Mouse (Mus musculus) intestine, postnatal 0 days (tissue): Measurements from ENCODE around the gene Serpinb7. TPM values are rescaled to one million over a fixed set of nuclear protein-coding genes. Genes with fewer than 3 reads are reported as not detected.

Experiments
- ATAC-seq: fragments of 200-750 bp; cut with Nextera tagmentation; 2 replicates; pipeline ENCODE4 v1.8.0; 2017; ENCODE audit warnings: mild to moderate bottlenecking, moderate TSS enrichment, moderate library complexity
- H3K27ac ChIP-seq: fragments of 300-500 bp; sonication (generic); 2 replicates; pipeline ENCODE4 v1.5.1; 2014; ENCODE audit warnings: mild to moderate bottlenecking, low read depth, low read length, moderate library complexity
- H3K27me3 ChIP-seq: fragments of 300-500 bp; sonication (generic); replicated peaks from 2 replicates; pipeline ENCODE4 v1.6.1; 2014; ENCODE audit warnings: low read length, mixed read lengths; ENCODE audit not compliant: control insufficient read depth, insufficient read depth
- H3K36me3 ChIP-seq: fragments of 300-500 bp; sonication (generic); 2 replicates; pipeline ENCODE4 v1.6.1; 2014; ENCODE audit warnings: mild to moderate bottlenecking, moderate library complexity; ENCODE audit not compliant: control insufficient read depth, insufficient read depth
- H3K4me1 ChIP-seq: fragments of 300-500 bp; sonication (generic); replicated peaks from 2 replicates; pipeline ENCODE4 v1.6.1; 2014; ENCODE audit warnings: antibody characterized with exemption, low read length, mixed read lengths; ENCODE audit not compliant: control insufficient read depth, insufficient read depth
- H3K4me2 ChIP-seq: fragments of 300-500 bp; sonication (generic); replicated peaks from 2 replicates; pipeline ENCODE4 v1.6.1; 2014; ENCODE audit warnings: low read depth, mild to moderate bottlenecking, moderate library complexity
- H3K4me3 ChIP-seq: fragments of 300-500 bp; sonication (generic); 2 replicates; pipeline ENCODE4 v1.5.1; 2014; ENCODE audit warnings: low read depth, low read length
- H3K9ac ChIP-seq: fragments of 300-500 bp; sonication (generic); 2 replicates; pipeline ENCODE4 v1.6.1; 2014; ENCODE audit warnings: mild to moderate bottlenecking, low read depth, low read length
- H3K9me3 ChIP-seq: fragments of 300-500 bp; sonication (generic); 2 replicates; pipeline ENCODE4 v1.6.1; 2016; ENCODE audit warnings: mixed run types; ENCODE audit not compliant: control insufficient read depth
- CTCF ChIP-seq: sonication (generic); IDR thresholded peaks from 2 replicates; pipeline ENCODE4 v1.5.1; 2016; ENCODE audit warnings: low read depth, mild to moderate bottlenecking, control low read depth, antibody characterized with exemption, moderate library complexity
- WGBS: fragments of 180-500 bp; shearing (Covaris S2); extraction: QIAGEN DNeasy Blood & Tissue Kit; methylation state at CpG from one replicate; pipeline ENCODE4 v1.1.7; 2014; 5-methylcytosine and 5-hydroxymethylcytosine counted together
- polyA plus RNA-seq: library from polyadenylated mRNA; unstranded; fragments of >200 nt; fragmentation: Nextera tagmentation; extraction: Ambion mirVana; gene quantifications from 2 replicates; pipeline ENCODE4 v1.2.1, GENCODE M21; 2015

Serpinb7 gene
- polyA plus RNA-seq, 1 experiment from 2014 or later = not detected

GRCm38 (mm10) chr1:107402082-107402481 is 2.6 kb downstream of the Serpinb7 start:
- 83% methylated on average over 4 of the region's 4 CpGs for WGBS
- Histone ChIP-seq H3K27ac (no peak overlapping the region), H3K4me2 (no peak overlapping the region), H3K9ac (no peak overlapping the region), H3K4me1 (no peaks in the 10 kb centered on the region), H3K9me3 (no peaks in the 10 kb centered on the region), H3K36me3 (no peaks in the 10 kb centered on the region), H3K4me3 (no peak overlapping the region), H3K27me3 (no peaks in the 10 kb centered on the region)
- ATAC-seq = no peak
- TF ChIP-seq CTCF = no peak

DNA sequence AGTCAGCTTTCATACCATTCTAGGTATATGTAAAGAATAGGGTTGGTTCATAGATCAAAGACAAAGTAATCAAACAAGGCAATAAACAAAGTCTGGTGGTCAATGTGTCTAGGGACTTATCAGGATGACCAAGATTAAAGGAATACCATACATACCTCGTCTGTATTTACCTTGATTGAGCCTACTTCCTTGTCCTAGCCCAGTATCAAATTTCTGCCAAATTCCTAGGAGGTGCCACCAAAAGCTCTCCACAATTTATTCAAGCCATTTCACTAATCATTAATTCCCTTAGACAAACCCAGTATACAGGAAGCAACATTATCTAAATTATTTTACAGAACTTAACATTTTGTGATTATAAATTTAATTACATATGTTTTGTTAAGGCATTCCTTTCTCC is 15.2 kb downstream of the Serpinb7 start:
- no peaks in the 10 kb centered on the region for H3K27me3 ChIP-seq
- no peak overlapping the region for H3K4me2 ChIP-seq
- H3K27ac ChIP-seq = no peak overlapping the region
- no peak overlapping the region for H3K4me3 ChIP-seq
- no peaks in the 10 kb centered on the region for H3K36me3 ChIP-seq
- no peaks in the 10 kb centered on the region for H3K4me1 ChIP-seq
- no peak for ATAC-seq
- no peak for TF ChIP-seq CTCF
- H3K9me3 ChIP-seq = no peaks in the 10 kb centered on the region
- H3K9ac ChIP-seq = no peak overlapping the region
- 5% methylated on average over 1 of the region's 1 CpGs for WGBS

- H3K9me3 ChIP-seq = no peaks in the 10 kb centered on the region
- no peaks in the 10 kb centered on the region for H3K27me3 ChIP-seq
- H3K4me1 ChIP-seq = no peaks in the 10 kb centered on the region
- no peak overlapping the region for H3K4me3 ChIP-seq
- no peak overlapping the region for H3K27ac ChIP-seq
- no peak for ATAC-seq
- TF ChIP-seq CTCF = no peak
- no peak overlapping the region for H3K4me2 ChIP-seq
- H3K9ac ChIP-seq = no peak overlapping the region
- 76% methylated on average over 4 of the region's 4 CpGs for WGBS
- no peaks in the 10 kb centered on the region for H3K36me3 ChIP-seq
Measured at GRCm38 (mm10) chr1:107422487-107422886, 23.0 kb downstream of the Serpinb7 start.

- no peak for ATAC-seq
- no peaks in the 10 kb centered on the region for H3K27me3 ChIP-seq
- H3K4me3 ChIP-seq = no peak overlapping the region
- no peaks in the 10 kb centered on the region for H3K9me3 ChIP-seq
- H3K9ac ChIP-seq = no peak overlapping the region
- H3K4me1 ChIP-seq = no peaks in the 10 kb centered on the region
- no peak for TF ChIP-seq CTCF
- H3K27ac ChIP-seq = no peak overlapping the region
- no peak overlapping the region for H3K4me2 ChIP-seq
- H3K36me3 ChIP-seq = no peaks in the 10 kb centered on the region
Measured at GRCm38 (mm10) chr1:107431253-107431652, 31.8 kb downstream of the Serpinb7 start.

DNA sequence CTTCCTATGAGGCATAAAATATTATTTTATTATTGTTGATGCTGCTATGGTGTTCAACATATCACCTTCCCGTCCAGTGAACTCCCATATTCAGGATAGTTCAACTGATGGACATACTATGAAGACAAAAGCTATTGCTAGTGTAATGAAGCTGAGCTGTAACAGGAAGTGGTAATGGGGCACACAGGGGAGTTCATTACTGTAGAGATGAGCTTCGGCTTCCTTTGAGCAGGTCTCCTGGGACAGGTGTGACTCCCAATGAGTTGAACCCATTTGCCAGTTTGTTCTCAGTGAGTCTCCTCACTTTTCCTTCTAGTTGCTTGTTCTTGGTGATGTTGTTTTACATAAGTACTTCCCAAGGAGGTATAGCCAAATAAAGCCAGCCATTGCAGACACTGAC is 36.1 kb downstream of the Serpinb7 start:
- ATAC-seq = no peak
- WGBS = 84% methylated on average over 2 of the region's 2 CpGs
- no peak overlapping the region for H3K4me2 ChIP-seq
- TF ChIP-seq CTCF = no peak
- no peaks in the 10 kb centered on the region for H3K9me3 ChIP-seq
- no peaks in the 10 kb centered on the region for H3K27me3 ChIP-seq
- no peak overlapping the region for H3K9ac ChIP-seq
- no peaks in the 10 kb centered on the region for H3K36me3 ChIP-seq
- H3K4me1 ChIP-seq = no peaks in the 10 kb centered on the region
- H3K4me3 ChIP-seq = no peak overlapping the region
- no peak overlapping the region for H3K27ac ChIP-seq

- no peak for ATAC-seq
- Histone ChIP-seq H3K4me2 (no peak overlapping the region), H3K36me3 (no peaks in the 10 kb centered on the region), H3K27ac (no peak overlapping the region), H3K9me3 (no peaks in the 10 kb centered on the region), H3K9ac (no peak overlapping the region), H3K4me3 (no peak overlapping the region), H3K27me3 (no peaks in the 10 kb centered on the region), H3K4me1 (no peaks in the 10 kb centered on the region)
- no peak for TF ChIP-seq CTCF
- 85% methylated on average over 3 of the region's 3 CpGs for WGBS
Measured at GRCm38 (mm10) chr1:107439462-107439861, 40.0 kb downstream of the Serpinb7 start.

GRCm38 (mm10) chr1:107445352-107445751 is 45.9 kb downstream of the Serpinb7 start:
- H3K27ac ChIP-seq = no peak overlapping the region
- H3K4me3 ChIP-seq = no peak overlapping the region
- no peaks in the 10 kb centered on the region for H3K9me3 ChIP-seq
- ATAC-seq = no peak
- no peaks in the 10 kb centered on the region for H3K27me3 ChIP-seq
- H3K4me2 ChIP-seq = no peak overlapping the region
- no peaks in the 10 kb centered on the region for H3K36me3 ChIP-seq
- no peak overlapping the region for H3K9ac ChIP-seq
- 75% methylated on average over 5 of the region's 5 CpGs for WGBS
- no peaks in the 10 kb centered on the region for H3K4me1 ChIP-seq
- TF ChIP-seq CTCF = no peak
